Mouse (Mus musculus): ENCODE measurements at regions not wholly inside any gene's neighbourhood (a gene's known extent, or its start where the extent isn't known, plus 50 kb on each side); places are given as distances from the start of the nearest gene placed in this dataset.

DNA sequence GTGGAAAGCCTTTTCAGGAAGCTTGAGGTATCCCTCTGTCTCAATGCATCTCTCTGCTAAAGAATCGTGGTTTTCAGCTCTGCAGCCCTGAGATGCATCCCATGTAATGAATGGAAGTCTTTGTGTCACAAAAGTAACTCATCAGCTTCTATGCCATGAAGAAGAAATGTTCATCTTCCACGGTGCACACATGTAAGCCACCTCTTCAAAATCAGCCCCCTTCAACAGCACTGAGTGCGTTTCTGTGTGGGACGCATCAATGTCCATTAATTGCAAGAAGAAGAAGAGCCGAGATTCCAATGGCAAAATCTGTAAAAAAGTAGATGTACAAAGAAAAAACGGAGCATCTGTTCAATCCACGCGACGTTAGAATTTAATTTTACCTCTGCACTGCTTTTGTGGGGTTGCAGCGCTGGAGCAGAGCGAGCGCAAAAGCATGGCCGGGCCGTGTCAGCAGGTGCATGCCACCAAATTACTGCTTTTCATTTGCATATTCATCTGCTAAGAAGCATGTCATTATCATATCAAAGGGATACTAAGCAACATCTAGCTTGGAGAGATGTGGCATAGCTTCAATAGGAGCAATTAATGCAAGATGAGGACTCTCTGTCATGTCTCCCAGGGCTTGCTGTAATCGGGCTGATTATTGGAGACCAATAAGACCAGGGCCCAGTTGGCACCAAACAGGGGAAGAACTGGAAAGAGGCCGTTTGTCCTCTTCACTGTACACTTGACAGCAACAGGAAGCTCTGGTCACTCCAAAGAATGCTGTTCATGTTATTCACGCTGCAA lies 185.0 kb upstream of the Sox2 start:
- no peak for DNase-seq (ENCODE audit: low spot score in 2 of 2)

DNA sequence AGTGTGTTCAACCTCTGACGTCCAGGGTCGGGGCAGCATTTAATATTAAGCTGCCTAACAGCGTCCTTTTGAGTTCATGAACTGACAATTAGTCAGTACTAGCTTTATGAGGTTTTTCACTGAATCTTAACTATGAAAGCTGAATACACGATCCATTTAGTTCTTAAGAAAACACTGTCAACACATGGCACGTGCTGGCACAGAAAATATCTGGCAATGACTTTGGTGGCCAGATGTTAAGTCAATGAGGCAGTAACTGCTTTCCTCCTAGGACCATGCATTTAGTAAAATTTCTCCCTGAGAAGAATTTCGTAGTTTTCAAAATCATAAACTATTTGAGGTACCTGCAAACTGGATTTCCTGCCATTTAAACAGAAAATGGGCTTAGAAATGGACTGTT lies 191.4 kb upstream of the Sox2 start:
- DNase-seq (ENCODE audit: low spot score in 2 of 2): no peak

DNA sequence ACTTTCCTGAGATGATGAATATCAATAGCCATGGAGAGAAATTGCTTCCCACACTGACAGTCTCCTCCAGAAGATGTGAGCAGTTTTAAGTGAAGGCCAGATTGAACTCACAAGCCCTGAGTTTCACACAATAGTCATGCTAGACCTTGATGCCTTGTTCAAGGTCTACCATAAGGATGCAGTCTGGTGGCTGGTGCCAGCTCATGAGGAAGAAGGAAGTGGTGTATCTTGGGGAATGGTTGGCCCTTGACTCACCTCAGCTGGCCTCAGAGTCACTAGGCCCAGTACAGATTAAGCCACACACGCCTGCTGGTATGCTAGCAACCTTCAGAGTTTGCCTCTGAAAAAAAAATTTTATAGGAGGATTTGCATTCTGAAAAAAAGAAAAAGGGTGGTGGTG lies 192.4 kb upstream of the Sox2 start:
- no peak for DNase-seq (ENCODE audit: low spot score in 2 of 2)

DNA sequence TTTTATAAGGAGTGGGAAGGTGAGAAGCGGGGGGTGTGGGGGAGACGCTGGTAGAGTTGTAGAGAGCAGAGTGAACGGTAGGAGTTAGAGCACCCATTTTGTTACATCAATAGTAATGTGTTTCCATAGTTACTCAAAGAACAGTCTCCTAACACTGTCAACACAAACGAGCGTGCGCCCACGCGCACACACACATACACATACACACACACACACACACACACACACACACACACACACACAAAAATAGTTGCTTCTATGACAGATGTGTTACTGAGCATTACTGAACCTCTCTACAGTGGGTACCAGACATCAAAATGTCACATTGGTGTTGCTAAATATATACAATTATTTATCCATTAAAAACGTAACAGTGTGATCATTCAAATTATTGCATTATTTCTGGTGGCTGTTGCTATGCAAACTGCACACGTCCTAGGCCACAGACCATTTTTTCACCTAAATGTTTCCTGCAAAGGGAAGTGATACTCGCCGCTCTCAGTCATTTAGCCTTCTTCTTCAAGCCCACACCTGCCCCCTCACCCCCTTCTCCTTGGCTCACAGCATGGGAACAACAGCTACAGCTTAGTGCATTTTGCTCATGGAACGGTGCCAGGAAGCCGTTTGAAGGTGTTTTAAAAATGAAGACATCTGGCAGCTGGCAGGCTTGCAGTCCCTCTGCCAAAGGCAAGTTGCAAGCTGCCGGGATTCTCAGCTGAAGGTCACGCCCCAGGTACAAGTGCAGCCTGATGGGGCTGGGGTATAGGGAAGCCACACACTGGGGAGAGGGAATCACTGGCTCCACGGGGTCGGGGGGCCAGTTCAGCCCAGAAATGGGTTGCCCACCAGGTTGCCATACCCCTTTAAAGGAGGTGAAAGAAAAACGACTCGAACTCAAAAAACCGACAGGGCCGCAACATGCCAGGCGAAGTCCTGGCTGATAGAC lies 193.4 kb upstream of the Sox2 start:
- DNase-seq (ENCODE audit: low spot score in 2 of 2): no peak

DNA sequence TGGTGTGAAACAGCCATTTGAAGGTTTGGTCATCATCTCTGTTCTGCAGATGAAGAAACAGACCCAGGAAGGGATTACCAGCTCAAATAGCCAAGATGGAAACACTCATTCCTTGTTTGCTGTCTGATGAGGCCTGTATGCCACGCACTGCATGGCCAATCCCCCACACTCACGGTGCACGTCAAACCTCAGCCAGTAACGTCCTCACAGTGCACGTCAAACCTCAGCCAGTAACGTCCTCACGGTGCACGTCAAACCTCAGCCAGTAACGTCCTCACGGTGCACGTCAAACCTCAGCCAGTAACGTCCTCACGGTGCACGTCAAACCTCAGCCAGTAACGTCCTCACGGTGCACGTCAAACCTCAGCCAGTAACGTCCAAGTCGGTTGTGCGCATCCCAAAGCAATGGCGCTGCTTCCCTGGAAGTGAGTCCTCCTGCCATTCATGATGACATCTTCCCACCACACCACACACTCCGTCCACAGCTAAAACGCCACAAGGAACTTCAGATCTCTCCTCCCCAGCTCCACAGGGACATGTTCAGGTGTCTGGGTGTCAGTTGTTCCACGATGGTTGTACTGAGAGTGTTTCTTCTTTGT lies 196.1 kb upstream of the Sox2 start:
- no peak for DNase-seq (ENCODE audit: low spot score in 2 of 2)

DNA sequence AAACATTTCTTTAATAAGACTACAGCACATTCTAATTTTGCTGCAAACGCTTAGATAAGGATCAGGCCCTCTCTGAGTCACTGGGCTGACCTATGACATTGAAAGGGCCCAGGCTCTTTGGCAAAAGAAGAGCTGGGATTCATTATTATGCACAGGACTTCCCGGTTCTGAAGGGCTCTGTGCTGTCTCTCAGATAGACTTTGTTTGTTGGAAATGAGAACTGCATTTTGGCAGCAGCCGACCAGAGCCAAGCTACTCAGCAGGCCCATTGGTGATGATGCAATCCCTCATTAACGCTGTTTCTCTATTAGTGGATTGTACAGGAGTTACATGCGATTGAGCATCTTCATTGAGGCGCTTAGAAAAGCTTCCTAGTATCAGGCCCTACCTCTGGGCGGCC lies 204.9 kb upstream of the Sox2 start:
- no peak for DNase-seq (ENCODE audit: low spot score in 2 of 2)

DNA sequence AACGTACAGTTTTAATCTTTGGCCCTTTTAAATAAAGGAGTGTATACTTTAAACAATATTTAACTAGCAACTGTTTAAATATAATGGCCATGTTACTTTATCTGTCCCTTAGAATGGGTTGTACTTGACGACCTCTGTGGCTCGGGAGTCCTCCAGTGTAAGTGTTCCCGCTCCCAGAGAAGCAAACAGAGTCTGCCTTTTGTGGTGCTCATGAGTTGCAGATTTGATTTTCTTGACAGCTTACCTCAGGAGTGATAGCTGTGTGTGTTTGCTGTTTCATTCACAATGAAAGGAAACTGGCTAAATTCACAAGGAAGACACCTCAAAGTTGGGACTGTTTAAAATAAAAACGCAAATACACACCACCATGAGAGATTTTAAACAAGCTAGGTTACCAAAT lies 205.4 kb upstream of the Sox2 start:
- DNase-seq (ENCODE audit: low spot score in 2 of 2): no peak

DNA sequence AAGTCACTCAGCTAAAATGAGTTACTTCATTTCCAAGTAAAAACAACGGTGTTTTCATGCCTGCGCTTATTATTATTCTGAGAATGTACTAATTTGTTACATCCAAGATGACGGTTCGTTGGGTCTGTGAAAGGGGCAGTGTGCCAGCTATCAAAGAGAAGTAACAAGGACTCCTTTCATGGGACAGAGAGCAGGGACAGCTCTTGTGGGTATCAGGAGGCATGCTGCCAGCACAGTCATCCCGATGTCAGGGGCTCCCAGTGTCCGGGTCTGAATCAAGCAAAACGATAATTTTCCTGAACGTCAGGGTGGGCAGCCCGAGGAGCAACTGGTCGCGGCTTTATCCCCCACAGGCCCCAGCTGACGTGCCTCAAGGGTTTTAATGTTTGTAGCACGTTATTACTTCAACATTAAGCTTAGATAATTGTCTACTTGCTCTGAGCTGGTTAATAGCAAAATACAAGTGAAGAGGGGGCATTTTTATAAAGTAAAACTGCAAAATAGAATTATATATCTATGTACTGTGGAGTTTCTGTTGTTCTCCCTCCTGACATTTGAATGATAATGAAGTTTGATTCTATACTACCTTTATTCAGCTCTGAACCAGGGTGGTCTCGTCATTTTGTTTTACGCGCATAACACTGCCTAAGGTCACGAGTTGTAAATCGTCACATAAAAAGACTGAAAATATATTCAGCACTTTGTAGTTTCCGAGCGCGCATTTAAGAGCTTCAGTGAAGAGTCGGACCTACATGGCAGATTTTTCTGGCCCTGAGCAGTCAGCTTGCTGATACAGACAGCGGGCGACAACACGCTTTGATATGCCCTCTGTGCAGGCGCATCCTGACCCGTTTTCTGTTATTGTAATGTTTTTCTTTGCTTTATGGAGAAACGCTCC lies 206.2 kb upstream of the Sox2 start:
- peak; percentile 25 to 34 for DNase-seq (ENCODE audit: low spot score in 2 of 2)

DNA sequence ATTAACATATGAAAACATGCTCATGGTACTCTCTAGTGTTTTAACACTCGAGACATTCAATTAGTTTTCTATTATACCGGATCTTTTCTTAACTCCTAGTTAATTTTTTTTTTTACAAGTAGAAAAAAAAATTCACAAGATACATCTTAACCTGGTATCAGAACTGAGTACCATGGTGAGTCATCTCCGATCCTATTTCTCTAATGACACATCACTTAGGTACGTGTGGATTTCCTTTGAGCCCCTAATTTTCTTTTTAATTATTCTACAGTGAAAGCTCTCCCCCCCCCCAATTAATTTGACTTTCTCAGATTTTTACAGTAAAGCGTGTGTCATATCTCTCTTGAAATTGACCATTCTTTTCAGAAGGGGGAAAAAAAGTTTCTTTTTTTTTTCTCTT lies 206.9 kb upstream of the Sox2 start:
- no peak for DNase-seq (ENCODE audit: low spot score in 2 of 2)

DNA sequence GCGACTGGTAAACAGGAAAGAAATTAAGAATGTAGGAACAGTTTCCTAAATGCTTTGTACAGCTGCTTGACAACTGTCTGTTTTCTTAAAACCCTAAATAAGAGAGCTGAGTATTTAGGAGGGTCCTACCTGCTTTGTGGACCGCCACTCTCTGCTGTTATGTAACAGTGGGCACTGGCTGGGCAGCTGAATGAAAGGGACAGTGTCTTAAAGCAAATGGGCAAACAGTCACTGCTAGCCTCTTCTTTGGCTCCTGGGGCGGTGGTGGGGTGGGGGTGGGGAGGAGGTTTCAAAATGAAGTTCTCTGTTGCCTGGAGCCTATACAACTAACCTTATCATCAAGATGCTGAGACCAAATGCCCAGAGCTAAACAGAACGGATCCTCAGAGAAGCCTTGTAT lies 208.4 kb upstream of the Sox2 start:
- DNase-seq (ENCODE audit: low spot score in 2 of 2): no peak

DNA sequence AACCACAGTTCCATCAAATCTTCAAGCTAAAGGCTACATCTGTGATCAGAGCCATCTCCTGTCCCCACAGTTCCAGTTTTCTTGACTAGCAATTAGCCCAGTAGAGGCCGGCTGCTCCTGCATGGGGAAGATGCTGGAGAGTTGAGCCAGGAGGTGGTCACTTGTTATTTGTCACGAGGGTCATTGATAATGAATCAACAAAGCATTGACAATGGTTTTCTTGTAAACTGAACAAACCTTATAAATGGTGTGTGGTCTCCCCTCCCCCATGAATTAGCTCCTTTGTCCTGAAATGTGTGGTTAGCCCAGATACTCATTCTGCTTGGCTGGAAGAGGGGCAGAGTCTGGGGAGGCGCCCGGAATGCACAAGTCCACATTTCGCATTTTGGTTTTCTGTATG lies 208.9 kb upstream of the Sox2 start:
- no peak for DNase-seq (ENCODE audit: low spot score in 2 of 2)

DNA sequence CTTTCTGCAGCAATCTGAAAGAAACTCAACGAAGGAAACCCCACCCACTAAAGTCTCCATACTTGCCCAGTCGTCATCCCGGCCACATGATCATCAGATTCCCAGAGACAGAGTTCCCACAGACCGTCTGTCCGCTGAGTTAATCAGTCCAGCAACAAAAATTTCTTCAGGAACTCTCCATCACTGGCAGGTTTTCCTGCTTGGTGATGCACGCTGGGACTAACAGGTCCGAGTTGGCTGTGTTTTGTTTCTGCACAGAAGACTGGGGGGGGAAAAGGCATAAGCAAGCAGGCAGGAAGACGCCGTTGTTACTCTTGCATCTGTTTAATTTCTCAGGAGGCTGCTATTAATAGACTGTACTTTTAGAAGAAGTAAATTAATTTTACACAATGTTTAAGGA lies 215.3 kb upstream of the Sox2 start:
- DNase-seq (ENCODE audit: low spot score in 2 of 2): no peak

DNA sequence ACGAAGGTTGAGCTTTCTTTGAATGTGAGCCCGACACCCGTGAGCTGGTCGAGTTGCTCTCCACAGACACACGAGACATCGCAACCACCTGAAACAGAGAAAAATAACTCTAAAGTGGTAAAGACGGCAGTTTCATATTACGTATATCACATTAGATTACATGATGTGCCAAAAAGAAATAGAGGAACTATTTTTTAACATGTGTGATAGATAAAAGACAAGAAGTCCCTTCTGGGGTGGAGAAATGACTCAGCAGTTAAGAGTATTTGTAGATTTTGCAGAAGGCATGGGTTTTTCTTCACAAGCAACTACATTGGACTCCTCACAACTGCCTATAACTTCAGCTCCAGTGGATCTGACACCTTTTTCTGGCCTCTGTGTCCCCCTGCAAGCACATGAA lies 222.2 kb upstream of the Sox2 start:
- no peak for DNase-seq (ENCODE audit: low spot score in 2 of 2)

DNA sequence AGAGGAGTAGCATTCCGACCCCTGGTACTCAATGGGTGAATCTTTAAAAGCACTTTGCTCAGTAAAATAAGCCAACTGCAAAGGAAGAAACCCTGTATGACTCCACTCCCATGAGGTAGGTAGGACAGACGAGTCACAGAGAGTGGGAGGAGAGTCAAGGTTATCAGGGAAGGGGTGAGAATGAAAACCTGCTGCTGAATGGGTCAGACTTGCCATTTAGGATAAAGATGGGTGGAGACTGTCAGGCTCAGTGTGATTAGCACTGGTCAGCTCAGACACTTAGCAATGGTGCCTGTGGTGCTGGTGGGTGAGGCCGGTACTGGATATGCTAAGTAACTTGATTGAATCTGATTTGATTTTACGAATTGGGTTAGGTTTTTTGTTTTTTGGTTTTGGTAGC lies 222.7 kb upstream of the Sox2 start:
- DNase-seq (ENCODE audit: low spot score in 2 of 2): no peak

DNA sequence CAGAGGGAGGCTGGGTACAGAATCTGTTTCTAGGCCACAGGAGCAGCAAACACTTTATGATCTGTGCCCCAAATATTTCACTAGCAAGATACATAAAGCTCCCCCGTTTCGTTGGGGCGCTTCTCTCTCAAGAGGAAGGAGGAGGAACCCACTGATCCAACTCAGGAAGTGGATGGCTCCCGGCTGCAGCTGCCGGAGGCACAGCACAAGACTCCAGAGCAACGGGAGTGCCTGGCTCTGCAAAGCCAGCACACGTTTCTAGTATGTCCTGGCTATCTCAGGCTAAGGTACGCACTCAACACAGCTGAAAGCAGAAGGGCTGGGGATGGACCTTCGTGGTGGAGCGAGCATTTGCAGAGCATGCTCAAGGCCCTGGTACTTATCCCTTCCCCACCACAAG lies 223.2 kb upstream of the Sox2 start:
- DNase-seq (ENCODE audit: low spot score in 2 of 2): no peak

DNA sequence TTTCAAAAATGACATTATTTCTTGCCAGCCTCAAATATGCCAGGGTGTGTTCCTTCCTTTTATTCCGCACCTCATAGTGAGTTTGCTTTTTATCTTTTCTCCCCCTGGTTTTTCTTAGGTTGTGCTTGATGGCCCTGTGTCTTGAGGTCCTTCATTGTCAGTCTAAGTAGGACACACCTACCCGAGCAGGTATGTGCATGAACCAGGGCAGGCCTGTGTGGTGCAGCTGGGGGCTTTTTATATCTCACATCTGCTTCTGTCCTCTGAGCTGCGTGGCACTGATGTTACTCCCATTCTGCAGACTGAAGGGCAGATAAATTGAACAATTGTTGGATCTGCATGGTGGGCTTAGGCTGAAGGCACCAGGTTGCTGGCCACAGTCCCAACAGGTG lies 238.3 kb upstream of the Sox2 start:
- no peak for DNase-seq (ENCODE audit: low spot score in 2 of 2)

DNA sequence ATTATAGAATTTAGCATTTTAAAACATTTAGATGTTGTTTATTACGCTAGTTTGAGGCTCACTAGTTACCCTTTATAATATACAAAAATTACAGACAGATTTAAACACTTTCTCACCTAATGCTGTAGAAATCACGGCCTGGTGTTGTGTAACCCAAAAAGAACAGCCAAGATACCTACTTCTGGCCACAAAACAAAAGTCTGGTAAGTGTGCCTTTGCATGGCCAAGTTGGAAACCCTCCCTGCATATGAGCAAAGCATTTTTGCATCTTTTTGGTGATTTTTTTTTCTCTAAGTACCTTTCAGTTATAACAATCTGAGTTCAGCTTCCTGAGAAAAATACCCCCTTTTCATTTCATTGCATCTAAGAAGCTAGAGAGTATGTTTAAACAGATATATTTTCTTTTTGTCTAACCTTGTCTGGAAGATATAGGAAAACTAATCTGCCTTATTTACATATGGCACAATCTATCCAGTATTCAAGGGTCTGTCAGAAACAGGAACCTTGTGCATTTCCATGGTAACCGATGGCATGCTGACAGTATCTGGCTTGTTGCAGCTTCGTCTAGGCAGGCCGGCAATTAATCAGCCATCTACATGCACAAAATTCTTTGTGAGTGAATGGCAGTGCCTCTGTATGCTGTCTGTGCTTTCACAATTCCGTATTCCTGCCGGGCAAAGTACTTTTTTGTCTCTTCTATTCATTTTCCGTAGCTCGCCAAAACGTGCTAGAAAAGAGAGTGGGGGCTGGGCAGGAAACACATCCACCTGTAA lies 238.9 kb upstream of the Sox2 start:
- DNase-seq (ENCODE audit: low spot score in 2 of 2): no peak

DNA sequence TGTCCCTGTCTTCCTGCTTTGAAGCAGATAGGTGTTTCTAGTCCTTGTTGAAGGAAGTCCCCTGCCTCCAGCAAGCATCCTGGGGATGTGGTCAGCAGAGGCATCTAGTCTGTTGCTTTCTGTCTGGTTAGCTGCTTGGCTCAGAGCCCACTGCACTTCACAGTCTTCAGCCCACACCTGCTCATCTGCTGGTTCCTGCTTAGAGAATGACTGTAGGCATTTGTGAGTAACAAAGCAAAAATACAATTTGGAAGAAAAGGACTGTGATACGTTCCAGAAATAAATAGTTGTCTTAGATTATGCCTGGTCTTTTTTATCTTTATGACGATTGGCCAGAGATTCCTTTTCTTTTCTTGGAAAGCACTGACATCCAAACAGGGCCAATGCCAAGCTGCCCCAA lies 246.6 kb upstream of the Sox2 start:
- no peak for DNase-seq (ENCODE audit: low spot score in 2 of 2)

DNA sequence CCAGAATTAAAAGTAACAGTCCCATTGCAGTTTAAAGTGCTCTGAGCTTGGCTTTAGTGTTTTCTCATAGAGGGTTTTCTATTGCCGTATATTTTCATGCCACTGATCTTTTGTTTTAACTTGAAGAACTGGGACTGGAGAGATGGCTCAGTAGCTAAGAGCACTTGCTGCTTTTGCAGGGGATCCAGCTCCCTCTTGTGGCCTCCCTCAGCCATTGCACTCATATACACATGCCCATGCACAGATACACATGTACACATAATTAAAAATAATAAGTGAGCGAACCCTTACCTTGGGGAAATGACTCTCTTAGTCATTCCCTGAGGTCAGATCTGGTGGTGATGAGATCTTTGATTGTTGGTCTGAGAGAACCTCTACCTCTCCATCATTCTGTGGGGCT lies 258.9 kb upstream of the Sox2 start:
- DNase-seq (ENCODE audit: low spot score in 2 of 2): no peak

DNA sequence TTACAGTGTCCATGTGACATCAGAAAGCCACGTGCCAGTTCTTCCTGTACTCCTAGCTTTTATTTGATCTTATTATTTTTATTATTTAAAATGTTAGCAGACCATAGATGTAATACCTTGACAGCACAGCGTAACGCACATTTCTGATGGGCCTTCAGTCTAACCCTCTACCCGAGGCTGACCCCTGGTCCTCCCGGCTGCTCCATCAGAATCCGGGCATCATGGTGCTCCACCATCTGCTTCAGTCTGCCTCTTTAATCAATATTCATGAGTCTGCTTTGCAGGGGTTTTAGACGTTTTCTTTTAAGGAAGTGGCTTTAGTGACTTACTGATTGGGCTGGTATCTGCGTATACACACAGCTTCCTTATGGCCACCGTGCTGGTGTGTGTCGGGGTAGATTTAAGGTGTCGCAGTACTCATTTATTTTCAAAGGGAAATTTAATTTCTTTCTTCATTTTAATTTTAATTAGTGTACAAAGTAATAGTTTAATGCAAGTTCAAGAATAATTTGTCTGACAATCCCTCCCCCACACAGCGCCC lies 265.2 kb upstream of the Sox2 start:
- no peak for DNase-seq (ENCODE audit: low spot score in 2 of 2)

DNA sequence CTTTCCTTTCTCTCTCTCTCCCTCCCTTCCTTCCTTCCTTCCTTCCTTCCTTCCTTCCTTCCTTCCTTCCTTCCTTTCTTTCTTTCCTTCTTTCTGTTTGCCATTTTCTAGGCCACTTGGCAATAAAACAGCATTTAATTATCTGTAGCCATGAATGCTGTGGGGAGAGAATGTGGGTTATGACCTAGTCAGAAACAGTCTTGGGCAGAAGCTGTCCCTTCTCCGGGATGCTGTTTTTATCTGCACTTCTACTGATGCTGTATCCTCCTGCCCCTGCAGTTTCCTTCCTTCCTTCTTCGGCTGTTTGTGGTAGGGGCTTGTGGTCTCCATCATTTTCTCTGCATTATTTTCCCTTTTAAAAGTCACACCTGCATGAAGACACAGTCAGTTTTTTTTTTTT lies 272.3 kb upstream of the Sox2 start:
- DNase-seq (ENCODE audit: low spot score in 2 of 2): no peak
